Mouse (Mus musculus): ENCODE data around the gene Erich6. TPM values are rescaled to one million over a fixed set of nuclear protein-coding genes. Genes with fewer than 3 reads are reported as not detected.

Gene Erich6
- not detected in 2 replicates for polyA plus RNA-seq (2015; fragmentation: Nextera tagmentation; extraction: Ambion mirVana)

GRCm38 (mm10) chr3:58636406-58637295 is at the start of gene Erich6:
Gene Erich6 (minus strand): TSS chr3:58637207.

GRCm38 (mm10) chr3:58576137-58577066 is 60.6 kb downstream of the Erich6 start, which contains the start of gene Selenot:
Gene Selenot (plus strand): TSS chr3:58576636.

Other genes with a start within 250 kb of the Erich6 start
- gene Tsc22d2, start 222.5 kb downstream of the Erich6 start, polyA plus RNA-seq (2015; fragmentation: Nextera tagmentation; extraction: Ambion mirVana) = 8.2 and 8.4 TPM in 2 replicates
- gene Eif2a, start 111.4 kb downstream of the Erich6 start, polyA plus RNA-seq (2015; fragmentation: Nextera tagmentation; extraction: Ambion mirVana) = 34.4 and 34.9 TPM in 2 replicates
- 72.0 and 83.0 TPM in 2 replicates for gene Serp1, start 111.3 kb downstream of the Erich6 start, polyA plus RNA-seq (2015; fragmentation: Nextera tagmentation; extraction: Ambion mirVana)
- gene Selenot, start 60.6 kb downstream of the Erich6 start, polyA plus RNA-seq (2015; fragmentation: Nextera tagmentation; extraction: Ambion mirVana) = 18.4 and 19.3 TPM in 2 replicates
- 1.9 and 2.5 TPM in 2 replicates for gene Siah2, start 55.2 kb upstream of the Erich6 start, polyA plus RNA-seq (2015; fragmentation: Nextera tagmentation; extraction: Ambion mirVana)
- not detected in 2 replicates for gene Mindy4b-ps, start 185.1 kb upstream of the Erich6 start, polyA plus RNA-seq (2015; fragmentation: Nextera tagmentation; extraction: Ambion mirVana)
- gene Clrn1, start 248.1 kb upstream of the Erich6 start, polyA plus RNA-seq (2015; fragmentation: Nextera tagmentation; extraction: Ambion mirVana) = not detected in 2 replicates